In the genomic region with DNA sequence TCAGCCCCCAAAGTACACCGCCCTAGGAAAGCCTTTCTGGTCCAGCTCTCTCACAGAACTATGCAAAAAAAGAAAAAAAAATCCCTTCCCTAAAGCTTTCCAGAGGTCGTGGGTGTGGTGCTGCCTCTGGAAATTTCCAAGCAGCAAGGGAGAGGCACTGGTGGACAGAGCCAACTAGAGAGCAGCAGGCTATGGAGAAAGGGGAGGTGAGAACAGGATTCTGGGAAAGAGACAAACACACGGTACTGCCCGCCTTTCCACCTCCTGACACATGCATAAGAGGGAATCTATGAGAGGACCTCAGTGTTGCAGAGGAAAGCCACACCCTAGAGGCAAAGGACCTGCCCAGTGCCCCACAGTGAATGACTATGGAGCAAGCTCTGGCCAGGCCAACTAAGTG, we compare ENCODE assay signal across 14 mouse cellular contexts.
DNase-seq lines count a peak whose midpoint lies in the region; TF ChIP-seq lines count a peak whose summit lies in the region.
"Had no signal": no experiment of that assay in that cellular context is flagged by ENCODE, and none has a peak within 500 bp of the region (broad histone marks: within the 10 kb centered on the region; RNA-seq: fewer than 3 reads in every experiment).

No protein-coding gene starts in this region.

- 39% methylated on average over 4 of the region's 4 CpGs for WGBS in kidney, adult 2 months

- intact Hi-C loops in heart, postnatal 36 days (cut with DNase I) = no loop called here

- no peaks in the 10 kb centered on the region for H3K27me3 ChIP-seq in kidney, adult 2 months (replicated peaks; ENCODE audit: control insufficient read depth, insufficient read depth, low read length)
- H3K27me3 ChIP-seq: intestine, embryonic 15.5 days; midbrain, embryonic 15.5 days; Patski; stomach, embryonic 15.5 days had no signal

- peaks cover 11% of the 10 kb centered on the region for H3K4me1 ChIP-seq in kidney, adult 2 months (ENCODE audit: control insufficient read depth, insufficient read depth, low read length)
- H3K4me1 ChIP-seq: midbrain, embryonic 15.5 days had no signal

- no peak overlapping the region for H3K27ac ChIP-seq in kidney, adult 2 months (ENCODE audit: insufficient read depth, low read depth, low read length)
- H3K27ac ChIP-seq: intestine, embryonic 15.5 days; midbrain, embryonic 15.5 days; stomach, embryonic 15.5 days had no signal

- no peak for TF ChIP-seq CTCF in kidney, adult 2 months (conservative IDR thresholded peaks at IDR 0.05; ENCODE audit: insufficient read depth, insufficient read length, low read depth, low read length)

- no peaks in the 10 kb centered on the region for H3K36me3 ChIP-seq in kidney, adult 2 months (ENCODE audit: control insufficient read depth, insufficient read depth, low read length)
- H3K36me3 ChIP-seq: intestine, embryonic 15.5 days; midbrain, embryonic 15.5 days; stomach, embryonic 15.5 days had no signal

- no peak for TF ChIP-seq POLR2A in kidney, adult 2 months (IDR thresholded peaks at IDR 0.05; ENCODE audit: low read depth, low read length)

- peak; percentile 63 for DNase-seq in kidney, adult 2 months
- DNase-seq in kidney, adult 11 months = no peak
- DNase-seq in NIH3T3 (ENCODE audit: low read depth) = peak; percentile 53
- DNase-seq in fibroblast of lung, adult 2 months (ENCODE audit: low read depth) = peak; percentile 61
- DNase-seq in heart, postnatal 36 days = peak; percentile 37 to 40
- no peak for DNase-seq in spleen, postnatal 4 days (ENCODE audit: low spot score in 2 of 2)
- no peak for DNase-seq in left cerebral cortex, adult 11 months (ENCODE audit: low spot score)
- DNase-seq in thymus, postnatal 0 days (ENCODE audit: low spot score) = no peak
- DNase-seq: cerebellum, adult 2 months; right cerebral cortex, postnatal 14 days had no signal

- no peak overlapping the region for H3K4me3 ChIP-seq in kidney, adult 2 months (ENCODE audit: insufficient read depth, low read depth, low read length)
- H3K4me3 ChIP-seq: intestine, embryonic 15.5 days; midbrain, embryonic 15.5 days; stomach, embryonic 15.5 days had no signal

Comparison
In these comparisons a context has a peak if more than half of its experiments do, and no peak if none do; other contexts are left out.
1. DNase-seq: peak in kidney, adult 2 months (single experiment), NIH3T3 (single experiment), fibroblast of lung, adult 2 months (single experiment) and heart, postnatal 36 days (2 of 2); none in kidney, adult 11 months (single experiment), spleen, postnatal 4 days (0 of 2), left cerebral cortex, adult 11 months (single experiment) and thymus, postnatal 0 days (single experiment).